Mouse (Mus musculus): Measurements from ENCODE around the gene Rnf150. TPM values are rescaled to one million over a fixed set of nuclear protein-coding genes. Genes with fewer than 3 reads are reported as not detected.
"Not testable (repeated sequence)": the region's sequence is repeated elsewhere in the genome, so short reads cannot be mapped to it uniquely, and the experiment has no call there.

The Rnf150 gene
- total RNA-seq, 2 experiments from 2014 or later: 15.5 to 17.9 TPM

- no peak for DNase-seq
Observed at GRCm38 (mm10) chr8:83077329-83077728, 214.2 kb downstream of the Rnf150 start.

GRCm38 (mm10) chr8:83078701-83079533 lies 215.8 kb downstream of the Rnf150 start:
- DNase-seq: no peak

GRCm38 (mm10) chr8:83079534-83079844 lies 216.3 kb downstream of the Rnf150 start:
- DNase-seq: no peak

GRCm38 (mm10) chr8:83081266-83081665 lies 218.1 kb downstream of the Rnf150 start:
- DNase-seq: no peak

- DNase-seq: not testable (repeated sequence)
Observed at GRCm38 (mm10) chr8:83081806-83082205, 218.7 kb downstream of the Rnf150 start.

- DNase-seq: no peak
Observed at GRCm38 (mm10) chr8:83082251-83082650, 219.1 kb downstream of the Rnf150 start.

- DNase-seq: no peak
Observed at GRCm38 (mm10) chr8:83083452-83083851, 220.3 kb downstream of the Rnf150 start.

GRCm38 (mm10) chr8:83085581-83085980 lies 222.4 kb downstream of the Rnf150 start:
- no peak for DNase-seq

- DNase-seq: no peak
Observed at GRCm38 (mm10) chr8:83086625-83087024, 223.5 kb downstream of the Rnf150 start.

GRCm38 (mm10) chr8:83087604-83088003 lies 224.4 kb downstream of the Rnf150 start:
- DNase-seq: no peak

- no peak for DNase-seq
Observed at GRCm38 (mm10) chr8:83088156-83088555, 225.0 kb downstream of the Rnf150 start.

GRCm38 (mm10) chr8:83089336-83089986 lies 226.3 kb downstream of the Rnf150 start:
- peak; percentile 87 for DNase-seq

- no peak for DNase-seq
Observed at GRCm38 (mm10) chr8:83090446-83090845, 227.3 kb downstream of the Rnf150 start.

GRCm38 (mm10) chr8:83100041-83100440 lies 236.9 kb downstream of the Rnf150 start:
- DNase-seq: no peak

GRCm38 (mm10) chr8:83102957-83103510 lies 239.9 kb downstream of the Rnf150 start:
- no peak for DNase-seq

- DNase-seq: no peak
Observed at GRCm38 (mm10) chr8:83103968-83104367, 240.8 kb downstream of the Rnf150 start.

GRCm38 (mm10) chr8:83109756-83110155 lies 246.6 kb downstream of the Rnf150 start:
- DNase-seq: no peak

GRCm38 (mm10) chr8:83110177-83110576 lies 247.0 kb downstream of the Rnf150 start:
- DNase-seq: no peak

- no peak for DNase-seq
Observed at GRCm38 (mm10) chr8:83135086-83135485, 271.9 kb downstream of the Rnf150 start.

GRCm38 (mm10) chr8:83140068-83140467 lies 276.9 kb downstream of the Rnf150 start:
- DNase-seq: no peak

- DNase-seq: no peak
Observed at GRCm38 (mm10) chr8:83140701-83141111, 277.6 kb downstream of the Rnf150 start.
